Mouse (Mus musculus): ENCODE results near the gene Arfgef2. TPM values are rescaled to one million over a fixed set of nuclear protein-coding genes. Genes with fewer than 3 reads are reported as not detected.
A peak's percentile ranks its signal among the peaks of the same experiment; 100 is the strongest.

The Arfgef2 gene
- polyA plus RNA-seq, 1 experiment from 2014 or later, result 5.6 TPM

DNA sequence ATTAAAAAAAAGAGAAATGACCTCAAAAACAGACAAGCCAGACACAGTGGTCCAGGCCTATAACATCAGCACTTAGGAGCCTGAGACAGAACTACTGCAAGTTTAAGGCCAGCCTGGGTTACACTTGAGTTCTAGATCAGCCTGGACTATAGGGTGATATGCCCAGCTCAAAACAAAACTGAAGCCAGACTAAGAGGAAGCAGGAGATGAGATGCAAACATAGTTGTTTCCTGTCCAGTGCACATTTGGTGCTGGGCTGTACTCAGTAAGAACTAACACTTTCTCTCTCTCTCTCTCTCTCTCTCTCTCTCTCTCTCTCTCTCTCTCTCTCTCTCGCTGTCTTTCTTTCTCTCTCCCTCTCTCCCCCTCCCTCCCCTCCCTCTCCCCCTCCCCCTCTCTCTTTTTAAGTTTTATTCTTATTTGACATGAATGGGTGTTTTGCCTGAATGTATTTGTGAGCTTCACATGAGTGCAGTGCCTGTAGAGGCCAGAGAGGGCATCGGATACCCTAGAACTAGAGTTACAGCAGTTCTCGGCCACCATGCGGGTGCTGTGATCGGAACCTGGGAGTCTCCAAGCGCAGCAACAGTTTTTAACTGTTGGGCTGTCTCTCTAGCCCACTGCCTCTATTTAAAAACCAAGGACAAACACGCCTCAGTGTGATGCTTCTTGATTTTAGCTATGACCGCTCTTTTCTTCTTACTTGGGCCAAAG is 95.6 kb downstream of the Arfgef2 start:
- H3K9ac ChIP-seq (replicated peaks; ENCODE audit: low read depth, low read length), result no peak overlapping the region
- H3K4me3 ChIP-seq (ENCODE audit: low read depth, low read length), result no peak overlapping the region
- H3K9me3 ChIP-seq (ENCODE audit: control insufficient read depth, low read length), result no peaks in the 10 kb centered on the region
- H3K27me3 ChIP-seq (ENCODE audit: control insufficient read depth, insufficient read depth, low read length), result no peaks in the 10 kb centered on the region
- H3K27ac ChIP-seq (ENCODE audit: low read depth, low read length), result no peak overlapping the region
- H3K4me2 ChIP-seq (ENCODE audit: low read depth, low read length), result no peak overlapping the region
- ATAC-seq (ENCODE audit: low read depth), result no peak
- H3K36me3 ChIP-seq (ENCODE audit: control insufficient read depth, insufficient read depth, low read length), result no peaks in the 10 kb centered on the region
- H3K4me1 ChIP-seq (ENCODE audit: control insufficient read depth, insufficient read depth, low read length), result no peaks in the 10 kb centered on the region
- WGBS, result 85% methylated on average over 8 of the region's 8 CpGs

GRCm38 (mm10) chr2:166903719-166904282 is 98.4 kb downstream of the Arfgef2 start:
- no peak for ATAC-seq (ENCODE audit: low read depth)
- no peak overlapping the region for H3K4me3 ChIP-seq (ENCODE audit: low read depth, low read length)
- H3K4me2 ChIP-seq (ENCODE audit: low read depth, low read length), result no peak overlapping the region
- H3K9me3 ChIP-seq (ENCODE audit: control insufficient read depth, low read length), result no peaks in the 10 kb centered on the region
- 95% methylated on average over 6 of the region's 6 CpGs for WGBS
- H3K4me1 ChIP-seq (ENCODE audit: control insufficient read depth, insufficient read depth, low read length), result peaks cover 9% of the 10 kb centered on the region
- no peaks in the 10 kb centered on the region for H3K36me3 ChIP-seq (ENCODE audit: control insufficient read depth, insufficient read depth, low read length)
- no peak overlapping the region for H3K27ac ChIP-seq (ENCODE audit: low read depth, low read length)
- H3K9ac ChIP-seq (replicated peaks; ENCODE audit: low read depth, low read length), result no peak overlapping the region
- H3K27me3 ChIP-seq (ENCODE audit: control insufficient read depth, insufficient read depth, low read length), result no peaks in the 10 kb centered on the region

GRCm38 (mm10) chr2:166905711-166906522 is 100.5 kb downstream of the Arfgef2 start, which contains the start of gene Cse1l:
TSS of gene Cse1l (plus strand) at chr2:166906040.
- peak within 1 kb of the TSS; percentile 69 for H3K4me3 ChIP-seq (ENCODE audit: low read depth, low read length)
- no peaks in the 10 kb centered on the region for H3K27me3 ChIP-seq (ENCODE audit: control insufficient read depth, insufficient read depth, low read length)
- WGBS, result under 1% methylated on average over 79 of the region's 80 CpGs
- H3K9ac ChIP-seq (replicated peaks; ENCODE audit: low read depth, low read length), result peak within 1 kb of the TSS; percentile 79
- H3K36me3 ChIP-seq (ENCODE audit: control insufficient read depth, insufficient read depth, low read length), result no peaks in the 10 kb centered on the region
- H3K4me1 ChIP-seq (ENCODE audit: control insufficient read depth, insufficient read depth, low read length), result peaks cover 9% of the 10 kb centered on the region
- H3K4me2 ChIP-seq (ENCODE audit: low read depth, low read length), result peak within 1 kb of the TSS; percentile 95
- no peaks in the 10 kb centered on the region for H3K9me3 ChIP-seq (ENCODE audit: control insufficient read depth, low read length)
- peak within 1 kb of the TSS; percentile 95 for H3K27ac ChIP-seq (ENCODE audit: low read depth, low read length)
- ATAC-seq (ENCODE audit: low read depth), result peak; percentile 96

- peak overlapping the region; percentile 95 for H3K27ac ChIP-seq (ENCODE audit: low read depth, low read length)
- peak overlapping the region; percentile 79 for H3K9ac ChIP-seq (replicated peaks; ENCODE audit: low read depth, low read length)
- WGBS, result under 1% methylated on average over 28 of the region's 28 CpGs
- no peaks in the 10 kb centered on the region for H3K27me3 ChIP-seq (ENCODE audit: control insufficient read depth, insufficient read depth, low read length)
- ATAC-seq (ENCODE audit: low read depth), result peak; percentile 36
- H3K9me3 ChIP-seq (ENCODE audit: control insufficient read depth, low read length), result no peaks in the 10 kb centered on the region
- peak overlapping the region; percentile 69 for H3K4me3 ChIP-seq (ENCODE audit: low read depth, low read length)
- no peaks in the 10 kb centered on the region for H3K36me3 ChIP-seq (ENCODE audit: control insufficient read depth, insufficient read depth, low read length)
- H3K4me1 ChIP-seq (ENCODE audit: control insufficient read depth, insufficient read depth, low read length), result peaks cover 9% of the 10 kb centered on the region
- peak overlapping the region; percentile 95 for H3K4me2 ChIP-seq (ENCODE audit: low read depth, low read length)
Observed at GRCm38 (mm10) chr2:166906523-166907182, 101.3 kb downstream of the Arfgef2 start.

DNA sequence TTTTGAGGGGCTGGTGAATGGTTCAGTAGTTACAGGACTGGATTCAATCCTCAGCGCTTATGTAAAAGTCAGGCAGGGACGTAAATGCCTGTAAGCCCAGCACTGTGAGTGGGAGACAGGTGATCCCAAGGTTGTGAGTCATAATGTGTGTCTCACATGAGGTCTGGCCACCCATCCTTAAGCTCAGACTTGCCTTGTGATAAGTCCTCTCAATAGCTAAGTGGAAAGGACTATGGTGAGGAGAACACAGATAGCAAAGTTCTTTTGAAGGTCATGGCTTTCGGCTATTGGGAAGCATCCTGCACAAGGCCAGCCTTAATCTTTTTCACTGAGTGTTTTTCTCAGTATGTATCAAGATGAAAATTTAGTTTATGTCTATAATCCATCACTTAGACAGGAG is 104.3 kb downstream of the Arfgef2 start:
- 97% methylated on average over 3 of the region's 3 CpGs for WGBS
- no peak overlapping the region for H3K27ac ChIP-seq (ENCODE audit: low read depth, low read length)
- no peak overlapping the region for H3K4me2 ChIP-seq (ENCODE audit: low read depth, low read length)
- H3K4me1 ChIP-seq (ENCODE audit: control insufficient read depth, insufficient read depth, low read length), result peaks cover 9% of the 10 kb centered on the region
- no peaks in the 10 kb centered on the region for H3K36me3 ChIP-seq (ENCODE audit: control insufficient read depth, insufficient read depth, low read length)
- H3K9ac ChIP-seq (replicated peaks; ENCODE audit: low read depth, low read length), result no peak overlapping the region
- H3K27me3 ChIP-seq (ENCODE audit: control insufficient read depth, insufficient read depth, low read length), result no peaks in the 10 kb centered on the region
- no peak for ATAC-seq (ENCODE audit: low read depth)
- no peaks in the 10 kb centered on the region for H3K9me3 ChIP-seq (ENCODE audit: control insufficient read depth, low read length)
- no peak overlapping the region for H3K4me3 ChIP-seq (ENCODE audit: low read depth, low read length)

GRCm38 (mm10) chr2:166910536-166910935 is 105.1 kb downstream of the Arfgef2 start:
- no peak for ATAC-seq (ENCODE audit: low read depth)
- peaks cover 9% of the 10 kb centered on the region for H3K4me1 ChIP-seq (ENCODE audit: control insufficient read depth, insufficient read depth, low read length)
- H3K27me3 ChIP-seq (ENCODE audit: control insufficient read depth, insufficient read depth, low read length), result no peaks in the 10 kb centered on the region
- H3K4me3 ChIP-seq (ENCODE audit: low read depth, low read length), result no peak overlapping the region
- WGBS, result 91% methylated on average over 8 of the region's 8 CpGs
- no peak overlapping the region for H3K4me2 ChIP-seq (ENCODE audit: low read depth, low read length)
- no peaks in the 10 kb centered on the region for H3K9me3 ChIP-seq (ENCODE audit: control insufficient read depth, low read length)
- no peak overlapping the region for H3K27ac ChIP-seq (ENCODE audit: low read depth, low read length)
- no peak overlapping the region for H3K9ac ChIP-seq (replicated peaks; ENCODE audit: low read depth, low read length)
- no peaks in the 10 kb centered on the region for H3K36me3 ChIP-seq (ENCODE audit: control insufficient read depth, insufficient read depth, low read length)

DNA sequence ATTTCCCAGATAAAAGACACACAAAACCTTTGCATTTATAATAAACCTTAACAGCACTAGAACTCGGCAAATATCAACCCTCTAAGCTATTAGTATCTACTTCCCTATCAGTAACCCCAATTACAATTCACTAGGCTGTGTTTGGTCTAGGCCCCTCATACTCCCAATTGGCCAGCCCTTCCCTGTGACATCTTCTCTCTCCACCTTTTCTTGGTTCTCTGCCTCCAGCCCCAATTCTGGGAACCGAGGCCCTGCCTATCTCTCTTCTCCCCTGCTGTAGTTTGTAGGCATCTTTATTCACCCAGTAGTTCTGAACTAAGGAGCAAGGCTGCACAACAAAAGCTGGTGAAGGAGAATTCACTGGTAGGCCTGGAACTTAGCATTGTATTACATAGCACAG is 118.6 kb downstream of the Arfgef2 start:
- no peak overlapping the region for H3K4me3 ChIP-seq (ENCODE audit: low read depth, low read length)
- no peak for ATAC-seq (ENCODE audit: low read depth)
- no peak overlapping the region for H3K27ac ChIP-seq (ENCODE audit: low read depth, low read length)
- H3K36me3 ChIP-seq (ENCODE audit: control insufficient read depth, insufficient read depth, low read length), result peaks cover 46% of the 10 kb centered on the region
- no peak overlapping the region for H3K9ac ChIP-seq (replicated peaks; ENCODE audit: low read depth, low read length)
- WGBS, result 92% methylated on average over 2 of the region's 2 CpGs
- H3K9me3 ChIP-seq (ENCODE audit: control insufficient read depth, low read length), result no peaks in the 10 kb centered on the region
- H3K27me3 ChIP-seq (ENCODE audit: control insufficient read depth, insufficient read depth, low read length), result no peaks in the 10 kb centered on the region
- H3K4me2 ChIP-seq (ENCODE audit: low read depth, low read length), result no peak overlapping the region
- H3K4me1 ChIP-seq (ENCODE audit: control insufficient read depth, insufficient read depth, low read length), result no peaks in the 10 kb centered on the region

- no peaks in the 10 kb centered on the region for H3K9me3 ChIP-seq (ENCODE audit: control insufficient read depth, low read length)
- H3K27me3 ChIP-seq (ENCODE audit: control insufficient read depth, insufficient read depth, low read length), result no peaks in the 10 kb centered on the region
- no peak overlapping the region for H3K4me3 ChIP-seq (ENCODE audit: low read depth, low read length)
- no peak overlapping the region for H3K27ac ChIP-seq (ENCODE audit: low read depth, low read length)
- H3K4me1 ChIP-seq (ENCODE audit: control insufficient read depth, insufficient read depth, low read length), result no peaks in the 10 kb centered on the region
- ATAC-seq (ENCODE audit: low read depth), result no peak
- H3K4me2 ChIP-seq (ENCODE audit: low read depth, low read length), result no peak overlapping the region
- no peak overlapping the region for H3K9ac ChIP-seq (replicated peaks; ENCODE audit: low read depth, low read length)
- WGBS, result 93% methylated on average over 6 of the region's 6 CpGs
- peaks cover 55% of the 10 kb centered on the region for H3K36me3 ChIP-seq (ENCODE audit: control insufficient read depth, insufficient read depth, low read length)
Observed at GRCm38 (mm10) chr2:166933943-166934342, 128.6 kb downstream of the Arfgef2 start.

Measured in neural tube, embryonic 14.5 days (tissue).